Mouse (Mus musculus) forebrain, embryonic 11.5 days (tissue): ENCODE data around the gene Kit. TPM values are rescaled to one million over a fixed set of nuclear protein-coding genes. Genes with fewer than 3 reads are reported as not detected.

Source experiments
- ATAC-seq: fragments of 200-750 bp; cut with Nextera tagmentation; replicated peaks from 2 replicates; pipeline ENCODE4 v1.8.0; 2017; ENCODE audit warnings: moderate TSS enrichment; ENCODE audit not compliant: low FRiP score
- DNase-seq: peaks from one replicate; pipeline ENCODE4 v3.0.0-alpha.2; 2017; ENCODE audit warnings: low spot score
- H3K27ac ChIP-seq: fragments of 300-500 bp; sonication (generic); 2 replicates; pipeline ENCODE4 v1.5.1; 2014; ENCODE audit warnings: low read depth, low read length
- H3K27me3 ChIP-seq: fragments of 300-500 bp; sonication (generic); 2 replicates; pipeline ENCODE4 v1.6.1; 2014; ENCODE audit warnings: mild to moderate bottlenecking, low read length, mixed read lengths; ENCODE audit not compliant: control insufficient read depth, insufficient read depth
- H3K36me3 ChIP-seq: fragments of 300-500 bp; sonication (generic); 2 replicates; pipeline ENCODE4 v1.6.1; 2014; ENCODE audit warnings: mild to moderate bottlenecking, low read length, moderate library complexity, mixed read lengths; ENCODE audit not compliant: control insufficient read depth, insufficient read depth
- H3K4me1 ChIP-seq: fragments of 300-500 bp; sonication (generic); replicated peaks from 2 replicates; pipeline ENCODE4 v1.6.1; 2014; ENCODE audit warnings: low read length, mixed read lengths; ENCODE audit not compliant: control insufficient read depth, insufficient read depth
- H3K4me2 ChIP-seq: fragments of 300-500 bp; sonication (generic); 2 replicates; pipeline ENCODE4 v1.6.1; 2014; ENCODE audit warnings: low read depth, mild to moderate bottlenecking, low read length, moderate library complexity, mixed read lengths; ENCODE audit not compliant: severe bottlenecking
- H3K4me3 ChIP-seq: fragments of 300-500 bp; sonication (generic); 2 replicates; pipeline ENCODE4 v1.5.1; 2014; ENCODE audit warnings: low read depth, low read length
- H3K9ac ChIP-seq: fragments of 300-500 bp; sonication (generic); 2 replicates; pipeline ENCODE4 v1.6.1; 2014; ENCODE audit warnings: low read length
- H3K9me3 ChIP-seq: fragments of 300-500 bp; sonication (generic); 2 replicates; pipeline ENCODE4 v1.6.1; 2016; ENCODE audit warnings: low read length, mixed read lengths; ENCODE audit not compliant: control insufficient read depth
- WGBS: fragments of 180-500 bp; shearing (Covaris S2); extraction: QIAGEN DNeasy Blood & Tissue Kit; methylation state at CpG from one replicate; pipeline ENCODE4 v1.1.7; 2014; 5-methylcytosine and 5-hydroxymethylcytosine counted together
- polyA plus RNA-seq: library from polyadenylated mRNA; unstranded; fragments of >200 nt; fragmentation: Nextera tagmentation; extraction: Ambion mirVana; gene quantifications from 2 replicates; pipeline ENCODE4 v1.2.1, GENCODE M21; 2014

Kit gene
- polyA plus RNA-seq, 1 experiment from 2014 or later, result 22.9 TPM

DNA sequence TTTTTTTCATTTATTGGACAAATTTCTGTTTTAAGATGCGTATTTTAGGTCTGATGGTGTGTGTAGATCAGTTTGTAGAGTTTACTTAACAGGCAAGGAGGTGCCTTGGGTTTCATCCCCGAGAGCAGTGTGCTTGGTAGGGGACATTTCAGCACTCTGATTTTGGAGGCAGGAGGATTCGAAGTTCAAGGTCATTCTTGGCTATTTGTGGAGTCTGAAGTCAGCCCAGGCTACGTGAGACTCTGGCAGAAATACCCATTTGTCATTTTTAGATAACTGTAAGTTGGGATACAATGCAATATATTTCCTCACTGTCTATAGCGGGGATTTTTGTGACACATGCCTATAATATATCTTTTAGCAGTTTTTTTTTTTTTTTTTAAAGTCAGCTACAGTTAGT, 57.5 kb downstream of the Kit start:
- no peak for ATAC-seq

DNA sequence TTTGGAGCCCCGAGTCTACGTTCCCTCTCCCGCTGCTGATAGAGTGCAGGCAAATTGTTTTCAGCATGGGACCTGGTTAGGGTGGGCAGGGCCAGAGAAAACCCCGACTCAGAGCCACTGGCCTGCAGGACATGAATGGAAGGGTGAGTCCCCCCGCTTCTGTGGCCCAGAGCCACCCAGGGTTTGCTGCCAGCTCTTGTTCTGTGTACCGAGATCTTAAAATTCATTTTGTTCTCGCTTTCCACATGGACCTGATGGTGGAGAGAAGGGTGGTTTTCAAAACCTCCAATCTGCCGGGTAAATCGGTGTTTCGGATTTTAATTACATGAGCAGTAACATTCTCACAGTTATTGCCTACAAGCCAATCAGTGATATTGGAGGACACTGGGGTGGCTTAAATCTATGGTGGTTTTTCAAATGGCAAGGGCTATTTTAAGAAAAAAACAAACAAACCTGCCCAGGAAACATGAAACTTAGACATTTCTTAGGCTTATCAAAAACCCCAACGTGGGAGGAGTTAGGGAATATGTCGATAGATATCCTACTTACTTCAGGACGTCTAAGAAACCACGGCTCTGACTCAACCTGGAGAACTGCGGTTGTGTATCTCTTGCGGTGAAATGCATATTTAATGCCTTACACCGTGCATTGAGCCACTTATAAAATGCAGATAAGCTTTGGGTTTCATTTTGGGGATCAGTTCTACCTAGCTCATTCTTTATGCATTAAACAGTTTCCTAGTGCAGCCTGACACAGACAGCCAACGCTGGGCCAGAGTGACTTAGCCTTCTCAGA, 58.3 kb downstream of the Kit start:
- Histone ChIP-seq H3K4me3 (no peak overlapping the region), H3K27ac (no peak overlapping the region), H3K9me3 (no peaks in the 10 kb centered on the region), H3K4me1 (no peaks in the 10 kb centered on the region), H3K4me2 (no peak overlapping the region), H3K9ac (no peak overlapping the region), H3K27me3 (no peaks in the 10 kb centered on the region), H3K36me3 (no peaks in the 10 kb centered on the region)
- DNase-seq, result no peak
- ATAC-seq, result no peak
- 91% methylated on average over 18 of the region's 18 CpGs for WGBS

More for the DNA sequence above, 57.5 kb downstream of the Kit start:
- H3K9me3 ChIP-seq, result no peaks in the 10 kb centered on the region
- 85% methylated on average over 5 of the region's 5 CpGs for WGBS
- H3K9ac ChIP-seq, result no peak overlapping the region
- no peak overlapping the region for H3K27ac ChIP-seq
- H3K27me3 ChIP-seq, result no peaks in the 10 kb centered on the region
- H3K36me3 ChIP-seq, result no peaks in the 10 kb centered on the region
- no peak overlapping the region for H3K4me3 ChIP-seq
- H3K4me1 ChIP-seq, result no peaks in the 10 kb centered on the region
- H3K4me2 ChIP-seq, result no peak overlapping the region
- DNase-seq, result no peak

DNA sequence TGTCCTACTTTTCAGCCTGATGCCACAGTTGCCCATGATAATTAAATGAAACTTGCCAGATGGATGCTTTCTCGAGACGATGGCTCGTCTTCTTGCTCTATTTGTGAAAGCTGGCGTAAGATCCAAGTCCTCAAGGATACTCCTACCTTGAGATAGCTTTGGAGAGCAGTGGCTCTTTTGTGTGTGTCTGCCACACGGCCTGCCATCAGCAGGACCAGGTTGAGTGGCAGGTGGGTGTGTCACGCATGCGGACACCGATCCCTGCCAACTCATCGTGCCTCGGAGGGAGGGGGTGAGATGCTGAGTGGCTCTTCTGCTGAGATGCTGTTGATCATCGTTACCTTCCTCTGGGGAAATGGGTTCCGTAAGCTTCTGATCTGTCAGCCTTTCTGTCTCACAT, 60.7 kb downstream of the Kit start:
- WGBS, result 84% methylated on average over 12 of the region's 12 CpGs
- H3K27ac ChIP-seq, result no peak overlapping the region
- H3K4me1 ChIP-seq, result no peaks in the 10 kb centered on the region
- H3K4me3 ChIP-seq, result no peak overlapping the region
- no peak overlapping the region for H3K4me2 ChIP-seq
- no peaks in the 10 kb centered on the region for H3K27me3 ChIP-seq
- no peak for ATAC-seq
- no peak overlapping the region for H3K9ac ChIP-seq
- DNase-seq, result no peak
- H3K36me3 ChIP-seq, result no peaks in the 10 kb centered on the region
- H3K9me3 ChIP-seq, result no peaks in the 10 kb centered on the region

DNA sequence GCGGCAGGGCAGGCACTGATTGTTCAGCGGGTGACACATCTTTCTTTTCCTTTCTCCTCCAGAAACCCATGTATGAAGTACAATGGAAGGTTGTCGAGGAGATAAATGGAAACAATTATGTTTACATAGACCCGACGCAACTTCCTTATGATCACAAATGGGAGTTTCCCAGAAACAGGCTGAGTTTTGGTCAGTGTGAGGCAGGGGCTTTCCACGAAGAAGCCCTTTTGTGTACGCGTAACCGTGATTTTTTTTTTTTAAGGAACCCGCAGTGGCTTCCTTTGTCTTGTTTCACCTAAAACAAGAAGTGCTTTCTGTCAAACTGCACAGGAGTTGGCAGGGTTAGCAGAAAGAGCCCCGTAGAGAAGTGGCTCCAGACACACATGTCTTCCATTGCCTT, 65.9 kb downstream of the Kit start:
- H3K9ac ChIP-seq, result no peak overlapping the region
- no peaks in the 10 kb centered on the region for H3K27me3 ChIP-seq
- H3K4me3 ChIP-seq, result no peak overlapping the region
- H3K27ac ChIP-seq, result no peak overlapping the region
- ATAC-seq, result no peak
- no peaks in the 10 kb centered on the region; the same call in 1 of the 2 replicates for H3K36me3 ChIP-seq
- no peaks in the 10 kb centered on the region for H3K9me3 ChIP-seq
- H3K4me1 ChIP-seq, result no peaks in the 10 kb centered on the region
- 86% methylated on average over 11 of the region's 11 CpGs for WGBS
- DNase-seq, result no peak
- no peak overlapping the region for H3K4me2 ChIP-seq

DNA sequence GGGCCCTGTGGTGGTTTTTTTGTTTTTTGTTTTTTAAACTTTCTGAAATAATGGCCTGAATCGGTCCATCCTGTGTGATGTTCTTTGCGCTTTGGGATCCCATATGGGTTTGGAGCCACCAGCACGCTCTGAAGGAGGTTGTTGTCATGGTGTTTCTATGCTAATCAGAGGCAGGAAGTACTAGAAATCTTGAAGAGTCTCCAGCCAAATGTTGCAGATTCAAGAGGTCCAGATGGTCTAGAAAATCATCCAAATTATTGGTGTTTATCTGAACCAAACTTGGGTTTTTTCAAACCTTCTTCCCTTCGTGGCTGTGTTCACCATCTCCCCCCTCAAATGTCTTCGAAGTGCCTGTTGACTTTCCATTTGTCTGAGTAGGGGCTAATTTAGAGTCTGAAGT, 72.3 kb downstream of the Kit start:
- no peak for DNase-seq
- ATAC-seq, result no peak
- no peak overlapping the region for H3K27ac ChIP-seq
- H3K9me3 ChIP-seq, result no peaks in the 10 kb centered on the region
- no peaks in the 10 kb centered on the region for H3K27me3 ChIP-seq
- H3K4me1 ChIP-seq, result no peaks in the 10 kb centered on the region
- no peaks in the 10 kb centered on the region; the same call in 1 of the 2 replicates for H3K36me3 ChIP-seq
- H3K9ac ChIP-seq, result no peak overlapping the region
- H3K4me2 ChIP-seq, result no peak overlapping the region
- WGBS, result 96% methylated on average over 5 of the region's 5 CpGs
- H3K4me3 ChIP-seq, result no peak overlapping the region

DNA sequence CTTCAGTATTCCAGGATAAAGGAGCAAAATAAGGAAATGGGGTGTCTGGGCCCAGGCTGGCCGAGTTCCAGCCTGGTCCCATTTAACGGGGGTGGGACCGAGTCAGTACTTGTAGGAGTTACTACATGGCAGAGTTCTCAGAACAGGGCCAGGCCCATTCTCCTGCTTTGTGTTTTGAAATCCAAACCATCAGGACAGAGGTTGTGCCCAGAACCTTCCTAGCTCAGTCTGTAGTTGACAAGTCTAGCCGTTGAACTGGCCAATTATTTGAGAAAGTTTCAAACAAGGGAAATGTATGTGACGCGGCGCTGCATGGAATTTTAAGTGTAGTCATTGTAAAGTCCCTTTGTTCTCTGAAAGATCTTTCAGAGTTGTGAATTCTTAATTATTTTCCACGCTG, 75.8 kb downstream of the Kit start:
- no peaks in the 10 kb centered on the region for H3K9me3 ChIP-seq
- 62% methylated on average over 8 of the region's 8 CpGs for WGBS
- H3K9ac ChIP-seq, result no peak overlapping the region
- no peak overlapping the region for H3K27ac ChIP-seq
- no peak overlapping the region for H3K4me2 ChIP-seq
- H3K4me3 ChIP-seq, result no peak overlapping the region
- DNase-seq, result no peak
- no peak for ATAC-seq
- H3K4me1 ChIP-seq, result no peaks in the 10 kb centered on the region
- H3K27me3 ChIP-seq, result no peaks in the 10 kb centered on the region
- no peaks in the 10 kb centered on the region for H3K36me3 ChIP-seq

DNA sequence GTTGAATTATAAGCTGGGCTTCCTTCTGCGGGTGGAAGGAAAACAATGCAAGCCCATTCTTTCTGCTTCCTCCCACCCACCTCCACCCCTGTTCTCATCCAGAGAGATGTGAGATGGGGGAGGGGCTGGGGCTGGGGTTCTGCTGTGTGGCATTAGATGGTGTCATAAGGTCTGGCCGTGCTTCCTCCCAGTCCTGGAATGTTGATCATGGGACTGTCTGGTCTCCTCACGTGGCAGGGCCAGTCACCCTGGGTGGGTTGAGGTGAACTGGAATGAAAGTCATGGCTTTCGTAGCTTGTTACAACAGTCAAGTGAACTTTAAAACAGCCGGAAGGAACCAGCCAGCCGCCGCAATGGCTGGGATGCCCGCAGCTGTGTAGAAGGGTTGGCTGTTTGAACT, 78.7 kb downstream of the Kit start:
- ATAC-seq (no peak), DNase-seq (no peak)
- Histone ChIP-seq H3K4me3 (no peak overlapping the region), H3K9ac (no peak overlapping the region), H3K4me2 (no peak overlapping the region), H3K27ac (no peak overlapping the region), H3K9me3 (no peaks in the 10 kb centered on the region), H3K36me3 (no peaks in the 10 kb centered on the region), H3K4me1 (no peaks in the 10 kb centered on the region), H3K27me3 (no peaks in the 10 kb centered on the region)
- 87% methylated on average over 8 of the region's 8 CpGs for WGBS

DNA sequence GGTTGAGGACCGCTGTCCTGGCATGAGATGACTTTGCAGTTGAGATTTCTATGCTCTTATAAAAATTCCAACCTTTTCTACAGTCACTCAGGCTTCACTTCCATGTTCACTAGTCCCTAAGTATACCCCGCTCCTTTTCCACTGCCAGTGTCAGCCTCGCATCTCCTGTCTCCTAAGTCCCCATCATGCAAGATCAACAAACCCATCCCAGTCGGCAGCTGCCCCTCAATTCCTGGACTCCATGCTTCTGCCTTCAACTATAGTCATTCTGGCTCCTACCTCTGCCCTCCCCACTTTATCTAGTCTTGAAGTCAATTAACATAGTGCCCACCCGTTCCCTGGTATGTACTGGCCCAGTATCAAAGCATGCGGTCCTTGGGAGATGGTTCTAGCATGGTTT, 83.9 kb downstream of the Kit start:
- WGBS, result 93% methylated on average over 6 of the region's 6 CpGs
- Histone ChIP-seq H3K9ac (no peak overlapping the region), H3K36me3 (no peaks in the 10 kb centered on the region), H3K27ac (no peak overlapping the region), H3K4me2 (no peak overlapping the region), H3K4me3 (no peak overlapping the region), H3K9me3 (no peaks in the 10 kb centered on the region), H3K4me1 (no peaks in the 10 kb centered on the region), H3K27me3 (no peaks in the 10 kb centered on the region)
- no peak for ATAC-seq
- no peak for DNase-seq

DNA sequence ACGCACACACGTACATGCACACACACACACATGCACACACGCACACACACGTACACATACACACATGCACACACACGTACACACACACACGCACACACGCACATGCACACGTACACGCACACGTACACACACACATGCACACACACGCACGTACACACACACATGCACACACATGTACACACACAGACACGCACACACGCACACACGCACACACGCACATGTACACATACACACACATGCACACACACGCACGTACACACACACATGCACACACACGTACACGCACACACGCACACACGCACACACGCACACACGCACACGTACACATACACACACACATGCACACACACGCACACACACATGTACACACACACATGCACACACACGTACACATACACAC, 85.6 kb downstream of the Kit start:
- no peak overlapping the region for H3K4me3 ChIP-seq
- no peak for DNase-seq
- no peak overlapping the region for H3K9ac ChIP-seq
- no peak for ATAC-seq
- no peak overlapping the region for H3K27ac ChIP-seq
- WGBS, result 95% methylated on average over 27 of the region's 27 CpGs
- H3K4me2 ChIP-seq, result no peak overlapping the region
- H3K9me3 ChIP-seq, result no peaks in the 10 kb centered on the region
- no peaks in the 10 kb centered on the region for H3K27me3 ChIP-seq
- no peaks in the 10 kb centered on the region for H3K4me1 ChIP-seq
- H3K36me3 ChIP-seq, result no peaks in the 10 kb centered on the region
